Mouse (Mus musculus) heart, embryonic 10.5 days (tissue): ENCODE measurements around the gene Pard3b. TPM values are rescaled to one million over a fixed set of nuclear protein-coding genes. Genes with fewer than 3 reads are reported as not detected.

Experiments
- DNase-seq: peaks from one replicate; pipeline ENCODE4 v3.0.0-alpha.2; 2017; ENCODE audit warnings: low spot score
- H3K27ac ChIP-seq: fragments of 300-500 bp; sonication (generic); 2 replicates; pipeline ENCODE4 v1.5.1; 2016; ENCODE audit warnings: mild to moderate bottlenecking
- H3K27me3 ChIP-seq: fragments of 300-500 bp; sonication (generic); 2 replicates; pipeline ENCODE4 v1.6.1; 2016; ENCODE audit warnings: mild to moderate bottlenecking; ENCODE audit not compliant: poor library complexity, insufficient read depth, severe bottlenecking
- H3K36me3 ChIP-seq: fragments of 300-500 bp; sonication (generic); 2 replicates; pipeline ENCODE4 v1.6.1; 2016; ENCODE audit warnings: mild to moderate bottlenecking, moderate library complexity
- H3K4me1 ChIP-seq: fragments of 300-500 bp; sonication (generic); 2 replicates; pipeline ENCODE4 v1.6.1; 2016; ENCODE audit warnings: mild to moderate bottlenecking
- H3K4me3 ChIP-seq: fragments of 300-500 bp; sonication (generic); 2 replicates; pipeline ENCODE4 v1.5.1; 2016; ENCODE audit warnings: mild to moderate bottlenecking, moderate library complexity
- H3K9me3 ChIP-seq: fragments of 300-500 bp; sonication (generic); 2 replicates; pipeline ENCODE4 v1.6.1; 2016; ENCODE audit warnings: mild to moderate bottlenecking, moderate library complexity
- WGBS: fragments of 180-500 bp; shearing (Covaris S2); methylation state at CpG from one replicate; pipeline ENCODE4 v1.1.7; 2016; 5-methylcytosine and 5-hydroxymethylcytosine counted together
- polyA plus RNA-seq: library from polyadenylated mRNA; unstranded; fragments of >200 nt; fragmentation: Nextera tagmentation; extraction: Ambion mirVana; gene quantifications from 2 replicates; pipeline ENCODE4 v1.2.1, GENCODE M21; 2016

The Pard3b gene
- polyA plus RNA-seq, 1 experiment from 2014 or later, result 8.2 TPM

GRCm38 (mm10) chr1:61685921-61686320 lies 47.3 kb downstream of the Pard3b start:
- no peak for DNase-seq
- 90% methylated on average over 1 of the region's 1 CpGs for WGBS

DNA sequence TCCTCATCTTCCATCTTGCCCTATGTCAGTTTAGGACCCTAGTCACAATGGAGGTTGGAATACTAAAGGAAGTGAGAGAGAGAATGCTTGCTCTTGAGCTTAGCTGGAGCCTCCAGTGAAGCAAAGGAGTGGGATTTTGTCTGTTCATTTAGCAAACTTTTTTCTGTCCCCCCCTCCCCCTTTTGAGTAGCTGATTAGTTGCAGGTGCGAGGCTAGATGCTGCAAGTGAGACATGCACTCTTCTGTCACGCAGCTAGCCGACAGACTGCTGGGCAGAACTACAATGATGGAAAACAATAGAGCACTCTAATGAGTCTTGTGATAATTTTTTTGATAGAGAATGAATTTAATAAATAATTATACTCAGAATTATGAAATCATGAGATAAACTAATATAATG lies 49.7 kb downstream of the Pard3b start:
- Histone ChIP-seq H3K36me3 (no peaks in the 10 kb centered on the region), H3K9me3 (no peaks in the 10 kb centered on the region), H3K4me1 (peaks cover 5% of the 10 kb centered on the region), H3K27me3 (no peaks in the 10 kb centered on the region), H3K27ac (no peak overlapping the region), H3K4me3 (no peak overlapping the region)
- WGBS, result 72% methylated on average over 3 of the region's 3 CpGs
- DNase-seq, result no peak

More at GRCm38 (mm10) chr1:61685921-61686320, 47.3 kb downstream of the Pard3b start:
- no peak overlapping the region for H3K4me3 ChIP-seq
- H3K36me3 ChIP-seq, result no peaks in the 10 kb centered on the region
- H3K27me3 ChIP-seq, result no peaks in the 10 kb centered on the region
- H3K27ac ChIP-seq, result no peak overlapping the region
- no peaks in the 10 kb centered on the region for H3K9me3 ChIP-seq
- peaks cover 5% of the 10 kb centered on the region for H3K4me1 ChIP-seq

GRCm38 (mm10) chr1:61698462-61699218 lies 60.0 kb downstream of the Pard3b start:
- no peak for DNase-seq
- Histone ChIP-seq H3K4me3 (no peak overlapping the region), H3K36me3 (no peaks in the 10 kb centered on the region), H3K27me3 (no peaks in the 10 kb centered on the region), H3K4me1 (no peaks in the 10 kb centered on the region), H3K27ac (no peak overlapping the region), H3K9me3 (no peaks in the 10 kb centered on the region)
- whole genome bisulfite sequencing, result 86% methylated on average over 10 of the region's 10 CpGs

- H3K36me3 ChIP-seq, result no peaks in the 10 kb centered on the region
- WGBS, result 87% methylated on average over 1 of the region's 1 CpGs
- no peak overlapping the region for H3K27ac ChIP-seq
- no peaks in the 10 kb centered on the region for H3K4me1 ChIP-seq
- no peak overlapping the region for H3K4me3 ChIP-seq
- no peak for DNase-seq
- no peaks in the 10 kb centered on the region for H3K27me3 ChIP-seq
- no peaks in the 10 kb centered on the region for H3K9me3 ChIP-seq
These were observed 71.2 kb downstream of the Pard3b start for GRCm38 (mm10) chr1:61709812-61710211.

- H3K4me3 ChIP-seq, result no peak overlapping the region
- no peaks in the 10 kb centered on the region for H3K36me3 ChIP-seq
- H3K27me3 ChIP-seq, result no peaks in the 10 kb centered on the region
- H3K4me1 ChIP-seq, result no peaks in the 10 kb centered on the region
- DNase-seq, result no peak
- H3K9me3 ChIP-seq, result no peaks in the 10 kb centered on the region
- H3K27ac ChIP-seq, result no peak overlapping the region
These were observed 72.9 kb downstream of the Pard3b start for GRCm38 (mm10) chr1:61711523-61711922.

- 81% methylated on average over 4 of the region's 4 CpGs for WGBS
- no peaks in the 10 kb centered on the region for H3K9me3 ChIP-seq
- H3K27me3 ChIP-seq, result no peaks in the 10 kb centered on the region
- no peak overlapping the region for H3K4me3 ChIP-seq
- no peaks in the 10 kb centered on the region for H3K36me3 ChIP-seq
- no peaks in the 10 kb centered on the region for H3K4me1 ChIP-seq
- H3K27ac ChIP-seq, result no peak overlapping the region
- DNase-seq, result no peak
These were observed 91.0 kb downstream of the Pard3b start for GRCm38 (mm10) chr1:61729654-61730053.

GRCm38 (mm10) chr1:61736550-61736949 lies 97.9 kb downstream of the Pard3b start:
- Histone ChIP-seq H3K36me3 (no peaks in the 10 kb centered on the region), H3K27me3 (no peaks in the 10 kb centered on the region), H3K9me3 (no peaks in the 10 kb centered on the region), H3K4me3 (no peak overlapping the region), H3K27ac (no peak overlapping the region), H3K4me1 (no peaks in the 10 kb centered on the region)
- WGBS, result 70% methylated on average over 1 of the region's 1 CpGs
- no peak for DNase-seq

GRCm38 (mm10) chr1:61742831-61743230 lies 104.2 kb downstream of the Pard3b start:
- no peak for DNase-seq
- Histone ChIP-seq H3K36me3 (no peaks in the 10 kb centered on the region), H3K27me3 (no peaks in the 10 kb centered on the region), H3K9me3 (no peaks in the 10 kb centered on the region), H3K27ac (no peak overlapping the region), H3K4me3 (no peak overlapping the region), H3K4me1 (no peaks in the 10 kb centered on the region)

GRCm38 (mm10) chr1:61747481-61747880 lies 108.9 kb downstream of the Pard3b start:
- no peaks in the 10 kb centered on the region for H3K4me1 ChIP-seq
- no peak overlapping the region for H3K4me3 ChIP-seq
- no peaks in the 10 kb centered on the region for H3K36me3 ChIP-seq
- no peak overlapping the region for H3K27ac ChIP-seq
- DNase-seq, result no peak
- no peaks in the 10 kb centered on the region for H3K27me3 ChIP-seq
- no peaks in the 10 kb centered on the region for H3K9me3 ChIP-seq

- no peak for DNase-seq
- no peaks in the 10 kb centered on the region for H3K36me3 ChIP-seq
- H3K4me3 ChIP-seq, result no peak overlapping the region
- H3K9me3 ChIP-seq, result no peaks in the 10 kb centered on the region
- no peak overlapping the region for H3K27ac ChIP-seq
- 90% methylated on average over 1 of the region's 1 CpGs for WGBS
- H3K4me1 ChIP-seq, result no peaks in the 10 kb centered on the region
- H3K27me3 ChIP-seq, result no peaks in the 10 kb centered on the region
These were observed 112.4 kb downstream of the Pard3b start for GRCm38 (mm10) chr1:61751008-61751407.

- 82% methylated on average over 1 of the region's 1 CpGs for WGBS
- H3K27me3 ChIP-seq, result no peaks in the 10 kb centered on the region
- DNase-seq, result no peak
These were observed 118.1 kb downstream of the Pard3b start for GRCm38 (mm10) chr1:61756771-61757170.

DNA sequence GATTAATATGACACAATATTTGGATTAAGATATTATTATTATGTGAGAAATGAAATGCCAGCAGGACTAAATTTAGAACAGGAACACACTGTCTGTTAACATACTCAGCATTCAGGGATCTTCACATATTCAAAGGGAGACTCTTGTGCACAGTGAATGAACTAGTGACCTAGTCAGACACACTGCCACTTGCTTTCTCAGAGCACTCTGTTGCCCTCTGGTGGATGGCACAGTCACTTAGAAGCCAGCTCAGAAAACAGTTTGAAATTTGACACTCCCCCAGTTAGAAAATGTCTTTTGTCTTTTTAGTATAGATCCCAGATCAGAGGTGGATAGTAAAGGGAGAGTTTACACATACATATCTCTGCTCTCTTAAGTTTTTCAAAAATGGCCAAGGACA lies 132.6 kb downstream of the Pard3b start:
- Histone ChIP-seq H3K9me3 (no peaks in the 10 kb centered on the region), H3K27ac (no peak overlapping the region), H3K27me3 (no peaks in the 10 kb centered on the region), H3K36me3 (no peaks in the 10 kb centered on the region), H3K4me3 (no peak overlapping the region), H3K4me1 (no peaks in the 10 kb centered on the region)
- peak; percentile 79 for DNase-seq

More at GRCm38 (mm10) chr1:61756771-61757170, 118.1 kb downstream of the Pard3b start:
- Histone ChIP-seq H3K9me3 (no peaks in the 10 kb centered on the region), H3K36me3 (no peaks in the 10 kb centered on the region), H3K4me3 (no peak overlapping the region), H3K27ac (no peak overlapping the region), H3K4me1 (no peaks in the 10 kb centered on the region)

DNA sequence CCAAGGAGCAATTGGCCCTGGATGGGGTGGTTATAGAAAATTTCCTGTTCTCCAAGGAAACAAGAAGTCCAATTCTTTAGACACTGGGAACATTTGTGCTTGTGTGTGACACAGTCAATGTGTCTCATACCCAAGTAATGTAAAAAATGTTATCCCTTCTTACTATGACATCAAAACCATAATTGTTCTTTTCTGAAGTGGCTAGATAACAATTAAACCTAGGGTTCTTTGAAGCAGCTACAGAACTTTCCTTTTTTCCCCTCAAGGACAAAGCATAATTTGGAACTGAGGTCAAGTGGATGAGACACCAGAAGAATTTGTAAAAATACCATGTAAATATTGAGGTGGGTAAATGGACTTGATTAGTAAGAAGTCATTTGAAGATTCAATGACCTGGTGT lies 140.1 kb downstream of the Pard3b start:
- no peak for DNase-seq
- Histone ChIP-seq H3K36me3 (no peaks in the 10 kb centered on the region), H3K9me3 (no peaks in the 10 kb centered on the region), H3K27me3 (no peaks in the 10 kb centered on the region), H3K27ac (no peak overlapping the region), H3K4me3 (no peak overlapping the region), H3K4me1 (no peaks in the 10 kb centered on the region)

GRCm38 (mm10) chr1:61779906-61780305 lies 141.3 kb downstream of the Pard3b start:
- H3K36me3 ChIP-seq, result no peaks in the 10 kb centered on the region
- no peak overlapping the region for H3K27ac ChIP-seq
- H3K27me3 ChIP-seq, result no peaks in the 10 kb centered on the region
- H3K4me1 ChIP-seq, result no peaks in the 10 kb centered on the region
- H3K4me3 ChIP-seq, result no peak overlapping the region
- DNase-seq, result no peak
- H3K9me3 ChIP-seq, result no peaks in the 10 kb centered on the region
- WGBS, result 68% methylated on average over 5 of the region's 5 CpGs
